Mouse (Mus musculus) MEL (cell line): Measurements from ENCODE around the gene Rora. TPM values are rescaled to one million over a fixed set of nuclear protein-coding genes. Genes with fewer than 3 reads are reported as not detected.

Experiments used
- DNase-seq: peaks from one replicate; pipeline ENCODE4 v3.0.0; 2011; ENCODE audit warnings: low read depth, low spot score
- H3K27ac ChIP-seq: 2 replicates; pipeline ENCODE4 v1.5.1; 2012; ENCODE audit warnings: low read depth, mild to moderate bottlenecking, control low read depth, low read length, moderate library complexity; ENCODE audit not compliant: control insufficient read depth
- H3K27me3 ChIP-seq, 2 experiments: fragments of 150-350 bp in 1 of 2; sonication (generic) in 1 of 2; 2 replicates each; pipeline ENCODE4 v1.6.1; 2012; ENCODE audit warnings: low read length in 2 of 2, mild to moderate bottlenecking in 2 of 2, improper control_type of control experiment in 1 of 2, moderate library complexity in 1 of 2; ENCODE audit not compliant: insufficient read depth in 2 of 2, control insufficient read depth in 1 of 2
- H3K36me3 ChIP-seq, 2 experiments: 2 replicates each; pipeline ENCODE4 v1.6.1; 2012 to 2014; ENCODE audit warnings: low read length in 2 of 2, improper control_type of control experiment in 1 of 2, inconsistent platforms in 1 of 2, mild to moderate bottlenecking in 1 of 2; ENCODE audit not compliant: insufficient read depth in 2 of 2, control insufficient read depth in 1 of 2
- H3K4me1 ChIP-seq, 2 experiments: fragments of 150-350 bp in 1 of 2; sonication (generic) in 1 of 2; 2 replicates each; pipeline ENCODE4 v1.6.1; 2012; ENCODE audit warnings: low read length in 2 of 2, improper control_type of control experiment in 1 of 2, mild to moderate bottlenecking in 1 of 2; ENCODE audit not compliant: insufficient read depth in 2 of 2, control insufficient read depth in 1 of 2
- H3K4me3 ChIP-seq, 2 experiments: fragments of 150-350 bp in 1 of 2; sonication (generic) in 1 of 2; 2 replicates each; pipeline ENCODE4 v1.5.1; 2012; ENCODE audit warnings: low read depth in 2 of 2, low read length in 2 of 2, mild to moderate bottlenecking in 2 of 2, moderate library complexity in 2 of 2, control low read depth in 1 of 2, improper control_type of control experiment in 1 of 2; ENCODE audit not compliant: control insufficient read depth in 1 of 2, insufficient read depth in 1 of 2
- H3K79me2 ChIP-seq: 2 replicates; pipeline ENCODE4 v1.6.1; 2012; ENCODE audit warnings: mild to moderate bottlenecking, low read length, moderate library complexity; ENCODE audit not compliant: control insufficient read depth, poor library complexity, insufficient read depth
- H3K9ac ChIP-seq: 2 replicates; pipeline ENCODE4 v1.6.1; 2012; ENCODE audit warnings: low read depth, mild to moderate bottlenecking, control low read depth, low read length, moderate library complexity; ENCODE audit not compliant: control insufficient read depth, poor library complexity, severe bottlenecking
- H3K9me3 ChIP-seq: fragments of 150-350 bp; sonication (generic); replicated peaks from 2 replicates; pipeline ENCODE4 v1.6.1; 2012; ENCODE audit warnings: mild to moderate bottlenecking, low read length, improper control_type of control experiment, moderate library complexity; ENCODE audit not compliant: insufficient read depth
- CHD1 ChIP-seq: IDR thresholded peaks from 2 replicates; pipeline ENCODE4 v1.6.1; 2012; ENCODE audit warnings: low read depth, mild to moderate bottlenecking, inconsistent platforms, low read length, improper control_type of control experiment
- CHD2 ChIP-seq: IDR thresholded peaks from 2 replicates; pipeline ENCODE4 v1.6.1; 2011; ENCODE audit warnings: low read length, improper control_type of control experiment
- CTCF ChIP-seq, 3 experiments: IDR thresholded peaks in 2 of 3; conservative IDR thresholded peaks in 1 of 3; 2 replicates each; pipeline ENCODE4 v1.5.1; 2011 to 2012; ENCODE audit warnings: low read length in 3 of 3, low read depth in 2 of 3, mild to moderate bottlenecking in 2 of 3, improper control_type of control experiment in 1 of 3, inconsistent platforms in 1 of 3, mixed read lengths in 1 of 3, moderate library complexity in 1 of 3; ENCODE audit not compliant: control insufficient read depth in 1 of 3, insufficient read depth in 1 of 3, poor library complexity in 1 of 3, severe bottlenecking in 1 of 3
- E2F4 ChIP-seq: IDR thresholded peaks from 2 replicates; pipeline ENCODE4 v1.6.1; 2011; ENCODE audit warnings: low read depth, low read length, improper control_type of control experiment, borderline replicate concordance
- EP300 ChIP-seq, 2 experiments: IDR thresholded peaks; 2 replicates each; pipeline ENCODE4 v1.6.1; 2011; ENCODE audit warnings: improper control_type of control experiment in 2 of 2, low read length in 2 of 2, low read depth in 1 of 2, mild to moderate bottlenecking in 1 of 2
- GABPA ChIP-seq: IDR thresholded peaks from 2 replicates; pipeline ENCODE4 v1.6.1; 2012; ENCODE audit warnings: low read depth, mild to moderate bottlenecking, inconsistent platforms, low read length, improper control_type of control experiment, moderate library complexity
- HCFC1 ChIP-seq: IDR thresholded peaks from 2 replicates; pipeline ENCODE4 v1.6.1; 2012; ENCODE audit warnings: low read depth, mild to moderate bottlenecking, inconsistent platforms, low read length, improper control_type of control experiment, moderate library complexity
- MAFK ChIP-seq: IDR thresholded peaks from 2 replicates; pipeline ENCODE4 v1.6.1; 2011; ENCODE audit warnings: low read depth, mild to moderate bottlenecking, low read length, improper control_type of control experiment, borderline replicate concordance
- MAX ChIP-seq: IDR thresholded peaks from 2 replicates; pipeline ENCODE4 v1.6.1; 2011; ENCODE audit warnings: low read length, improper control_type of control experiment
- MAZ ChIP-seq: IDR thresholded peaks from 2 replicates; pipeline ENCODE4 v1.6.1; 2012; ENCODE audit warnings: low read depth, mild to moderate bottlenecking, inconsistent platforms, low read length, improper control_type of control experiment
- MEF2A ChIP-seq: IDR thresholded peaks from 2 replicates; pipeline ENCODE4 v1.6.1; 2014; ENCODE audit warnings: low read depth, mild to moderate bottlenecking, inconsistent platforms, low read length, improper control_type of control experiment; ENCODE audit not compliant: poor library complexity, insufficient replicate concordance, severe bottlenecking; ENCODE audit errors: extremely low read depth
- MXI1 ChIP-seq: IDR thresholded peaks from 2 replicates; pipeline ENCODE4 v1.6.1; 2011; ENCODE audit warnings: mild to moderate bottlenecking, low read depth, low read length, improper control_type of control experiment
- NELFE ChIP-seq: IDR thresholded peaks from 2 replicates; pipeline ENCODE4 v1.6.1; 2011; ENCODE audit warnings: low read depth, low read length, improper control_type of control experiment
- POLR2AphosphoS2 ChIP-seq: IDR thresholded peaks from 2 replicates; pipeline ENCODE4 v1.6.1; 2011; ENCODE audit warnings: low read length, improper control_type of control experiment
- POLR2AphosphoS5 ChIP-seq: IDR thresholded peaks from 2 replicates; pipeline ENCODE4 v1.6.1; 2012; ENCODE audit warnings: low read depth, borderline replicate concordance, mild to moderate bottlenecking, inconsistent platforms, low read length, moderate library complexity, mixed read lengths
- RAD21 ChIP-seq: IDR thresholded peaks from 2 replicates; pipeline ENCODE4 v1.6.1; 2011; ENCODE audit warnings: mild to moderate bottlenecking, low read depth, low read length, improper control_type of control experiment
- RCOR1 ChIP-seq: IDR thresholded peaks from 2 replicates; pipeline ENCODE4 v1.6.1; 2012; ENCODE audit warnings: low read depth, mild to moderate bottlenecking, inconsistent platforms, low read length, improper control_type of control experiment
- SIN3A ChIP-seq: IDR thresholded peaks from 2 replicates; pipeline ENCODE4 v1.6.1; 2012; ENCODE audit warnings: low read length, improper control_type of control experiment, inconsistent platforms
- TBP ChIP-seq: IDR thresholded peaks from 2 replicates; pipeline ENCODE4 v1.8.0; 2011; ENCODE audit warnings: low read depth, low read length, improper control_type of control experiment
- USF1 ChIP-seq: IDR thresholded peaks from 2 replicates; pipeline ENCODE4 v1.6.1; 2014; ENCODE audit warnings: low read depth, mild to moderate bottlenecking, inconsistent platforms, low read length, improper control_type of control experiment, moderate library complexity
- ZC3H11A ChIP-seq: IDR thresholded peaks from 2 replicates; pipeline ENCODE4 v1.6.1; 2012; ENCODE audit warnings: low read depth, mild to moderate bottlenecking, inconsistent platforms, low read length, improper control_type of control experiment
- ZKSCAN1 ChIP-seq: IDR thresholded peaks from 2 replicates; pipeline ENCODE4 v1.6.1; 2012; ENCODE audit warnings: low read depth, mild to moderate bottlenecking, inconsistent platforms, low read length, improper control_type of control experiment, moderate library complexity
- ZMIZ1 ChIP-seq: IDR thresholded peaks from 2 replicates; pipeline ENCODE4 v1.6.1; 2012; ENCODE audit warnings: low read depth, mild to moderate bottlenecking, inconsistent platforms, low read length, improper control_type of control experiment, moderate library complexity
- polyA plus RNA-seq, 2 experiments: library from polyadenylated mRNA; stranded (reverse) in 1 of 2; unstranded in 1 of 2; fragments of >175 nt in 1 of 2; fragments of >200 nt in 1 of 2; gene quantifications; 2 replicates each; pipeline versions ENCODE4 v1.2.1 to v1.2.4; 2012; ENCODE audit warnings: low replicate concordance in 2 of 2, low read depth in 1 of 2; ENCODE audit not compliant: insufficient read length in 2 of 2, insufficient read depth in 1 of 2, missing spikeins in 1 of 2
- total RNA-seq: library from RNA; depleted of rRNA; stranded (reverse); fragments of 300-350 nt; gene quantifications from 2 replicates; pipeline ENCODE4 v1.2.3, GENCODE M21; 2012

The Rora gene
- total and polyA plus RNA-seq, 3 experiments: not detected

GRCm38 (mm10) chr9:68654333-68655017 is 889 bp downstream of the Rora start:
- TF ChIP-seq MEF2A (no peak), MAX (no peak), CHD2 (no peak), CHD1 (no peak), POLR2AphosphoS5 (no peak), MAZ (no peak), EP300 (IDR thresholded peaks at IDR 0.05; ENCODE audit: low read depth in 1 of 2, low read length in 2 of 2) (no peak), ZKSCAN1 (no peak), POLR2AphosphoS2 (no peak), E2F4 (no peak), MAFK (no peak), USF1 (no peak), CTCF (IDR thresholded peaks at IDR 0.05 in 2 of 3, conservative IDR thresholded peaks at IDR 0.05 in 1 of 3; ENCODE audit: control insufficient read depth in 1 of 3, insufficient read depth in 1 of 3, low read depth in 2 of 3, low read length in 3 of 3, poor library complexity in 1 of 3, severe bottlenecking in 1 of 3) (no peak), ZMIZ1 (no peak), ZC3H11A (no peak), SIN3A (no peak), NELFE (no peak)
- Histone ChIP-seq H3K36me3 (no peaks in the 10 kb centered on the region), H3K79me2 (no peaks in the 10 kb centered on the region), H3K9me3 (no peaks in the 10 kb centered on the region), H3K9ac (no peak overlapping the region), H3K4me1 (no peaks in the 10 kb centered on the region), H3K27ac (no peak overlapping the region), H3K4me3 (no peak overlapping the region), H3K27me3 (no peaks in the 10 kb centered on the region)
- no peak for DNase-seq

DNA sequence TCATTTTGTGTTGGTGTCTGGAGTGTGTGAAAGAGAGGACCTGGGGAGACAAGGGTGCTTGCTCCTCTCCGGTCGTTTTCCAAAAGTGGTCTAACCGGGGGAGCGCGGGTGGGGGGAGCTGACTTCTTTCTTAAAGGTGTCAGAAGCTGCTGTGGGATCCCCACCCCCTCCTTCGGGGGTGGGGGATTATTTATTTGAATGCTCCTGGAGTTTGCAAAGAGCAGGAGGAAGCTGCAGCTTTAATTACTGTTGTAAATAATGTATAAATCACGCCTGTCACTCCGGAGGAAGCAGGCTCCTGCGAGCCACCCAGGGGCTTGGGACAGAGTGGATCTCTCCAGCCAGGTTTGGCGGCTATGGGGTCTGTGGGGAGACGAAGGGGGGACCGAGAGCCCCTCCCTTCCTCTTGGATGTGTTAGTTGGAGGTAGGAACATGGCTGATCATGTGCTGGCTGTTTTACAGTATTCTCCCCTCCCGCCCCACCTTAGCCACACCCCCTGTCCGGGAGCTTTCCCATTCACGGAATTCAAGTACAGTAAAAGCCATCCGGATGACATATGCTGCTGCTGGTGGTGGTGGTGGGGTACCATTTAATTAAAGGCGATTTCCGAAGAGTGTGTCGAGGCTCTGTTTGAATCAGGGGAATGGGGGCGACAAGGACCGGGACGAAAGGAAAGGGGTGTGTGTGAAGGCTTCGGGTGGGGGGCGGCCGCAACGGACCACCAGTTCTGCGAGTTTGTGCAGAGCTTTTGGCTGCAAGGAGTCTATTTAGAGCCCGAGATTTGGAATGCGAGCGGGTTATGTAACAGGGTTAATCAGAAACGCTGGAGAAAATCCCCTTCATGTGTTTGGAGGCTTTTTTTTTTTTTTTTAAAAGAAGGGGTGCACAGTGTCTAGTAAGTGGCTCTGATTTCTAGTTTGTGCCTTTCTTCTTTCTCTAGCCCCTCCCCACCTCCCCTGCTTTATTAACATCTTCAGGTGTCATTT is 1.7 kb downstream of the Rora start:
- Histone ChIP-seq H3K9ac (no peak overlapping the region), H3K4me3 (no peak overlapping the region), H3K79me2 (no peaks in the 10 kb centered on the region), H3K36me3 (no peaks in the 10 kb centered on the region)
- TF ChIP-seq HCFC1 (no peak), RCOR1 (no peak), TBP (no peak), POLR2AphosphoS5 (no peak), GABPA (no peak), RAD21 (no peak), CHD1 (no peak), EP300 (IDR thresholded peaks at IDR 0.05; ENCODE audit: low read depth in 1 of 2, low read length in 2 of 2) (no peak), MXI1 (no peak)
- TF ChIP-seq, all 39 proteins: peak for 0
- no peak overlapping the region for H3K27ac ChIP-seq
- H3K9me3 ChIP-seq: no peaks in the 10 kb centered on the region
- H3K4me1 ChIP-seq: no peaks in the 10 kb centered on the region
- no peaks in the 10 kb centered on the region for H3K27me3 ChIP-seq
- DNase-seq: no peak
